Mouse (Mus musculus) embryonic fibroblast, embryonic 13.5 days (primary cell): ENCODE data around the gene Ccdc142. TPM values are rescaled to one million over a fixed set of nuclear protein-coding genes. Genes with fewer than 3 reads are reported as not detected.

Source experiments
- H3K27ac ChIP-seq: 2 replicates; pipeline ENCODE4 v1.5.1; 2012; ENCODE audit warnings: low read length, control low read depth, inconsistent platforms; ENCODE audit not compliant: insufficient read depth
- H3K4me1 ChIP-seq: 2 replicates; pipeline ENCODE4 v1.6.1; 2011; ENCODE audit warnings: low read length; ENCODE audit not compliant: control insufficient read depth, insufficient read depth
- H3K4me3 ChIP-seq: 2 replicates; pipeline ENCODE4 v1.5.1; 2011; ENCODE audit warnings: mild to moderate bottlenecking, control low read depth, low read length; ENCODE audit not compliant: insufficient read depth
- CTCF ChIP-seq: IDR thresholded peaks from 2 replicates; pipeline ENCODE4 v1.5.1; 2011; ENCODE audit warnings: mild to moderate bottlenecking, control low read depth, low read length, moderate library complexity, borderline replicate concordance; ENCODE audit not compliant: insufficient read depth
- POLR2A ChIP-seq: IDR thresholded peaks from 2 replicates; pipeline ENCODE4 v1.6.1; 2011; ENCODE audit warnings: low read depth, mild to moderate bottlenecking, control low read depth, low read length, moderate library complexity
- polyA plus RNA-seq: library from polyadenylated mRNA; stranded (reverse); fragments of >200 nt; gene quantifications from 2 replicates; pipeline ENCODE4 v1.2.4, GENCODE M21; 2011; ENCODE audit warnings: low read depth; ENCODE audit not compliant: missing spikeins, insufficient read length

Gene Ccdc142
- polyA plus RNA-seq, 1 experiment, result not detected

DNA sequence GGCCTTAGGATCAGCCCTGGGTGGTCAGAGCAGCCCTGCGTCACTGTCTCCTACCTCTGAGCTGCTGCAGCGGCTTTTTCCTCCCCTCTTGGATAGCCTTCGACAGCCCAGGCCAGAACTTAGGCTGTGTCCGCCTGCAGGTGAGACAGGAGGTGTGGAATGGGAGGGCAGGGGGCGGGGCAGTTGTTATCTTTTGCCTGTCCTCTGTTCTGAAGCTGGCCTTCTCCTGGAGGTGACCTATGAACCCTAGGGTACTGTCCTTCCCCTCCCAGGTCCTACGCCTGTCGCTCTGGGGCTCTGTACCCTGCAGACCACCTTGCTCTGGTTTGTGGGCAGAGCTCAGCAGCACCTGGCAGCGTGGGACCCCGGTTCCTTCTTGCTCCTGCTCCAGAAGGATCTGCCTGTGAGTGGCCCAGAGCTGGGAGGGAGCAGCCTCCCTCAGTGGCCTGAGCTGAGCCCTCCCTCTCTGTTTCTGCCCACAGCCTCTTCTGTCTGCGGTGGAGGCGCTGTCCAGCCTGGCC, 1.8 kb downstream of the Ccdc142 start:
- TF ChIP-seq CTCF, result no peak
- TF ChIP-seq POLR2A, result no peak
- no peak overlapping the region for H3K27ac ChIP-seq
- H3K4me1 ChIP-seq, result no peaks in the 10 kb centered on the region
- H3K4me3 ChIP-seq, result no peak overlapping the region

DNA sequence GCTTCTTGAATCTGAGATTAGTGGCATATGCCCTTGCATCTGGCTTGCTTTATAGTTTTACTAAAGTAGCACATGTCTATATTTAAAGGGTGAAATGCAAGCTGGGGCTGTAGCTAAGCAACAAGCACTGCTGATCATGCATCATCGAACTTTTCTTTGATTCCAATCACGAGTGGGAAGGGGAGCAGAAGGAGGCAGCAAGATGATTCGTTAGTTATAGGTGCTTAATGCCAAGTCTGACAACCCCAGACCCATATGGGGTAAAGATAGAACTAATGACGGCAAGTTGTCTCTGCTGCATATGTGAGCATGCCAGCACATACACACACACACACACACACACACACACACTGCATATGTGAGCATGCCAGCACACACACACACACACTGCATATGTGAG, 2.8 kb downstream of the Ccdc142 start:
- Histone ChIP-seq H3K4me3 (no peak overlapping the region), H3K27ac (no peak overlapping the region), H3K4me1 (no peaks in the 10 kb centered on the region)
- no peak for TF ChIP-seq CTCF
- TF ChIP-seq POLR2A, result 0 out of 2 replicates have a peak, but pooled peaks have one; percentile 5

DNA sequence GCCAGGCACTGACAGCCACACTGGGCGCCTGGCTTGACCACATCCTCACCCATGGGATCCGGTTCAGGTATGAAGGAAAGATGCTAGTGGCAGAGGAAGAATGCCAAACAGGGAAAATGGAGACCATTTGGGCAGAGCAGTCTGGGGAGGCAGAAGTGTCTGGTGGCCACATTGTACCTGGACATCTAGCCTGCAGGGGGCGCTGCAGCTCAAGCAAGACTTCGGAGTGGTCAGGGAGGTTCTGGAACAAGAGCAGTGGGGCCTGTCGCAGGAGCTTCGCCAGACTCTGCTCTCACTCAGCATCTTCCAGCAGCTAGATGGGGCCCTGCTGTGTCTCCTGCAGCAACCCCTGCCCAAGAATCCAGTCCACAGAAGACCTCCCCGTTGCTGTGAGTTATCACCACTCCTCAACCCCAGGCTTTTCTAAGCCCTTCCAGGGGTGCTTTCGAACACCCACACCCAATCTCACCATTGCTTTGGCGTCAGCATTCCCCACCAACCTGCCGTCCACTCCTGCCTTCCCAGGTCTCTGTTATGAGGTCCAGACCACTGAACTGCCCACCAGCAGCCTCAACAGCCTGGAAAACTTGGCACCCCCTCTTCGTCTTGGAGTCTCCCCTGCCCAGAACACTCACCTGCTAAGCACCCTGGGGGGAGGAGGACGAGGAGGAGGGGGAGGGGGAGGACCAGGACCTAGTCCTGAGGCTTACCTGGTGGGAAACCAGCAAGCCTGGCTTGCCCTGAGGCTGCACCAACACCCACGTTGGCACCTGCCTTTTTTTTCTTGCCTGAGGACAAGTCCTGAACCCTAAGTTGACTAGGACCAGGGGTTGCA, 6.4 kb downstream of the Ccdc142 start:
- H3K4me1 ChIP-seq, result no peaks in the 10 kb centered on the region
- H3K27ac ChIP-seq, result no peak overlapping the region
- peak overlapping the region; percentile 62; the same call in 1 of the 2 replicates for H3K4me3 ChIP-seq
- no peak for TF ChIP-seq POLR2A
- peak; percentile 87 for TF ChIP-seq CTCF

DNA sequence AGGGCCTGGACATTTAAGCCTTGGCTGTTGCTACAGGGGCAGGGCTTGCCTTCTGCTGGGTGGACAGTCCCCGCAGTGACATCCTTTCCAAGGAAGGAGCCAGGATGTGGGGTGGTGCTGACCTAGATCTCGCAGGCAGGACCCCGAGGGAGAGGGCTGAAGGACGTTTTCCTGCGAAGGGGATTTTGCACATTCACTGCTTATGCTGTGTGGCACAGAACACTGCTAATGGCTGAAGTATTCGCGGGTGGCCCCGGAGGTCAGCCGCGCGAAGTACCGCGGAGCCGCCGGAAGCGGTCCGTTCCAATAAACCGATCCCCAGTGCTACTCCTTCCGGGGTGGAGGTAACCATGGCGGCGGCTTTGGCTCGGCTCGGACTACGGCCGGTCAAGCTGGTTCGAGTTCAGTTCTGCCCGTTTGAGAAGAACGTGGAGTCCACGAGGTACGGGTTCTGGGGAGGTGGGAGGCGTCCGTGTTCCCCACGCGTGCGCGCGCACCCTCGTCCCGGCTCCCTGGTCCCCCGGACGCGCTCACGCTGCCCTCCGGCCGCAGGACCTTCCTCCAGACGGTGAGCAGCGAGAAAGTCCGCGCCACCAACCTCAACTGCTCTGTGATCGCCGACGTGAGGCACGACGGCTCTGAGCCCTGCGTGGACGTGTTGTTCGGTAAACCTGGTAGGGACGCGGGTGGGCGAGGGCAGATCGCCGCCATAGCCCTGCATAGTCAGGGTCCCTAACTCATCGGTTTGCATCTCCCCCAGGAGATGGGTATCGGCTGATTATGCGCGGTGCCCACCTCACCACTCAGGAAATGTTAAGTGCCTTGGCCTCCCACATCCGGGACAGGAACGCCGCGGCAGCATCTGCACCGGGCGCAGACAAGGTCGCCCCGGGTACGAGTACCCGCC, 7.6 kb downstream of the Ccdc142 start, which contains the start of gene Mrpl53:
Gene Mrpl53 (plus strand): TSS at position 279 of the 907 bp plus-strand sequence.
- Histone ChIP-seq H3K4me3 (peak within 1 kb of the TSS; percentile 62), H3K4me1 (no peaks in the 10 kb centered on the region), H3K27ac (peak within 1 kb of the TSS; percentile 56)
- peak; percentile 74 for TF ChIP-seq POLR2A
- TF ChIP-seq CTCF, result no peak

DNA sequence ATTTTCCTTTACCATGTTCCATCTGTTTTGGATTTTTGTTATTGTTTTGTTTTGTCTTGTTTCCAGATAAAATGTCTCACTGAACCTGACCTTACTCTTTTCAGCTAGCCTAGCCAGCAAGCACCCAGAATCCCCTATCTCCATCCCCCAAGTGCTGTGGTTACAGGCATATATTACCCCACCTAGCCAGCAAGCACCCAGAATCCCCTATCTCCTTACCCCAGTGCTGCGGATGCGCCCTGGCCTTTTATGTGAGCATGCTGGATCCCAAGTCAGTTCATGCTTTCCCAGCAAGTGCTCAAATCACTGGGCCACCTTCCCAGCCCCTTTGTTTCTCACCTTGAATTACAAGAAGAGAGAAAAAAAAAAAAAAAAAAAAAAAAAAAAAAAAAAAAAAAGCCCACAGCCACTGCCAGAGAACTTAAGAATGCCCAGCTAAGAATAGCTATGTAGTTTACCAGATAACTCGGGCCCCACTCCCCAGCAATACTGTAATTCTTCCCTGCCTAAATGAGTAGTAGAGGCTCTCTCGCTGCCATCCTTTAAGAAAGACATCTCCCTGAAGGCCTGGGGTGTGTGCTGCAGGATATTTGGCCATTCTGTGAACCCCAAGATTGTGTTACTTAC, 10.2 kb downstream of the Ccdc142 start:
- Histone ChIP-seq H3K27ac (no peak overlapping the region), H3K4me1 (peaks cover 2% of the 10 kb centered on the region; the same call in 1 of the 2 replicates), H3K4me3 (no peak overlapping the region)
- no peak for TF ChIP-seq POLR2A
- TF ChIP-seq CTCF, result no peak

DNA sequence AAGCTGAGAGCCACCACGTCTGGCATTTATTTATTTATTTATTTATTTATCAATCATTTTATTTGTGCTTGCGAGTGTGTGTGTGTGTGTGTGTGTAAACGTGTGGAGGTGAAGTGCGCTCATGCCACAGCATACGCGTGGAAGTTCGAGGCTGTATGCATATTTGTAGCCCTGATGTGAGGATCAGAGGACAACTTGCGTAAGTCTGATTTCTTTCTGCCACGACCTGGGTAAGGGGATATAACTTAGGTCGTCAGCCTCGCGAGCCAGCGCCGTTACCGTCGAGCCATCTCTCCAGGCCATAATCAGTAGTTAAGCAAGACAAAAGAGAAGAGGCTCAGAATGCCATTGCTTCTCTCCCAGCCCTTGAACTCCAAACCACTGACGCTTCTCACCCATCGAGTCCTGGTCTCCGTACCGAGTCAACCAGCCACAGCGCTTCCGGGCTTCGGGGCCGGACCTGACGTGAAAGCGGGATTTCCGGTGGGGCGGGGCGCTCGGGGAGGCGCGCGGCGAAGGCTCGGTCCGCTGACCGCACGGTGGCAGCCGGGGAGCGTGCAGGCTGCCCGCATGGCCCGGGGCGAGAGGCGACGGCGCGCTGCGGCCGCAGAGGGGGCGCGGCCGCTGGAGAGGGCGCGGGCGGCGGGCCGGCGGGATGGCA, 13.7 kb downstream of the Ccdc142 start, which contains the start of gene Mogs:
Gene Mogs (plus strand): TSS at position 486 of the 661 bp plus-strand sequence.
- Histone ChIP-seq H3K4me1 (peaks cover 6% of the 10 kb centered on the region; the same call in 1 of the 2 replicates), H3K27ac (peak within 1 kb of the TSS; percentile 48), H3K4me3 (peak within 1 kb of the TSS; percentile 87)
- TF ChIP-seq CTCF, result peak; percentile 39; the same call in 1 of the 2 replicates
- TF ChIP-seq POLR2A, result peak; percentile 95

DNA sequence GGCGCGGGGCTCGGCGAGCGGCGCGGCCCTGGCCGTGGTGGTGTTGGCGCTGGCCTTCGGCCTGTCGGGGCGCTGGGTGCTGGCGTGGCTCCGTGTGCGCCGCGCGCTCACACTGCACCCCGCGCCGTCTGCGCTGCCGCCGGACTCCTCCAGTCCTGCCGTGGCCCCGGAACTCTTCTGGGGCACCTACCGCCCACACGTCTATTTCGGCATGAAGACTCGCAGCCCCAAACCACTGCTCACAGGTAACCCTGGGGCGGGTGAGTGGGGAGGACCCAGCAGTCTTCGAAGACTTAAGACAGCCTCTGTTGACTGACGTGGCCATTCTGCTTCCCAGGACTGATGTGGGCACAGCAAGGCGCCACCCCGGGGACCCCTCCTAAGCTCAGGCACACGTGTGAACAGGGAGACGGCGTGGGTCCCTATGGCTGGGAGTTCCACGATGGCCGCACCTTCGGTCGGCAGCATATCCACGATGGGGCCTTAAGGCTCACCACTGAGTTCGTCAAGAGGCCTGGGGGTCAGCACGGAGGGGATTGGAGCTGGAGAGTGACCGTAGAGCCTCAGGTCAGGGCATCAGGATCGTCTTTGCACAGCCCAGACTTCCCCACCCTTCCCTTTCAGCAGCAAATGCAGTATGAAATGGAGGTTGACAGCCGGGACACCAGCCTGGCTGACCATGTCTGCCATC, 14.4 kb downstream of the Ccdc142 start:
- TF ChIP-seq POLR2A (no peak; the same call in 1 of the 2 replicates), CTCF (no peak)
- H3K4me3 ChIP-seq, result peak overlapping the region; percentile 87
- H3K4me1 ChIP-seq, result peaks cover 6% of the 10 kb centered on the region; the same call in 1 of the 2 replicates
- peak overlapping the region; percentile 6; the same call in 1 of the 2 replicates for H3K27ac ChIP-seq
